Mouse (Mus musculus): ENCODE measurements around the gene Dnah14. TPM values are rescaled to one million over a fixed set of nuclear protein-coding genes. Genes with fewer than 3 reads are reported as not detected.

The Dnah14 gene
- polyA plus RNA-seq, 1 experiment = not detected

DNA sequence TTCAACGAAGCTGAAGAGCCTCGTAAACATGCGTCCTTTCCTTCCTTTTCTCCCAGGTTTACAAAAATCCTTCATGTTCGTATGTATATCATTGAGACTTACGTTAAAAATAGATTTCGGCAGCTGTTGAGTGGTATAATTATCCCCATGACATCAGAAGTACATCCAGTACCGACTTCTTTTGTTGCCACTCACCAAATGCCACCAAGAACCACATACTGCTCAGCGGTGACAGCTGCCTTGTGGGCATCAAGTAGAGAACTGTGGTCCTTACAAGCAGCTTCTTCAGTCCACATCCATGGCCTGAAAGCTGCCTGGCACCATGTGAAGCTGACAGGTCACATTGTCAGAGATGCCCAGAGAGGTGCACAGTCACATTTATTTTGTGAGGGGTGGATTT is 26.4 kb upstream of the Dnah14 start:
- WGBS = 68% methylated on average over 8 of the region's 8 CpGs
- TF ChIP-seq POLR2A (IDR thresholded peaks at IDR 0.05; ENCODE audit: insufficient read depth, low read depth, low read length) (no peak), CTCF (IDR thresholded peaks at IDR 0.05; ENCODE audit: insufficient read depth, low read depth, low read length) (no peak)
- Histone ChIP-seq H3K4me3 (ENCODE audit: insufficient read depth, low read depth, low read length) (no peak overlapping the region), H3K27ac (ENCODE audit: insufficient read depth, low read depth, low read length) (no peak overlapping the region), H3K4me1 (ENCODE audit: control insufficient read depth, insufficient read depth, low read length) (peaks cover 17% of the 10 kb centered on the region)

GRCm38 (mm10) chr1:181550826-181551225 is 25.5 kb upstream of the Dnah14 start:
- peaks cover 15% of the 10 kb centered on the region for H3K4me1 ChIP-seq (ENCODE audit: control insufficient read depth, insufficient read depth, low read length)
- WGBS = 75% methylated on average over 5 of the region's 5 CpGs
- TF ChIP-seq POLR2A (IDR thresholded peaks at IDR 0.05; ENCODE audit: insufficient read depth, low read depth, low read length) (no peak), CTCF (IDR thresholded peaks at IDR 0.05; ENCODE audit: insufficient read depth, low read depth, low read length) (no peak)
- no peak overlapping the region for H3K4me3 ChIP-seq (ENCODE audit: insufficient read depth, low read depth, low read length)
- H3K27ac ChIP-seq (ENCODE audit: insufficient read depth, low read depth, low read length) = no peak overlapping the region

GRCm38 (mm10) chr1:181552533-181553410 is 23.6 kb upstream of the Dnah14 start:
- no peak for TF ChIP-seq CTCF (IDR thresholded peaks at IDR 0.05; ENCODE audit: insufficient read depth, low read depth, low read length)
- no peak for TF ChIP-seq POLR2A (IDR thresholded peaks at IDR 0.05; ENCODE audit: insufficient read depth, low read depth, low read length)
- no peak overlapping the region for H3K27ac ChIP-seq (ENCODE audit: insufficient read depth, low read depth, low read length)
- WGBS = 26% methylated on average over 10 of the region's 10 CpGs
- peaks cover 15% of the 10 kb centered on the region for H3K4me1 ChIP-seq (ENCODE audit: control insufficient read depth, insufficient read depth, low read length)
- no peak overlapping the region for H3K4me3 ChIP-seq (ENCODE audit: insufficient read depth, low read depth, low read length)

DNA sequence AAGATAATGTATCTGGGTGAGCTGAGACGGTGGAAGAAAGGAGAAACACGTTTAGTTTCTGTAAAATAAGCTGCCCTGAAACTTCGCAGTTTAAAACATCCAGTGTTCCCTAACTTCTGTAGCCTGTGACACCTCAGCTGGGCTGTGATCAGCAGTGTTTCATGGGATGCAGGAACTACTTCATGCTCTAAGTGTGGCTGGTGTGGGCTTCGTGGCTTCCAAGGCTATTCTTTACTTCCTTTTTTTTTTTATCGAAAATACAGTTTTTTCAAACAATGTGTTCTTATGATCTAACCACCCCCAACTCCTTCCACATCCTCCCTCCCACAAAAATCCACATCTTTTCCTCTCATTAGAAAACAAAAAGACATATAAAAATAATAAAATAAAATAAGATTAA is 20.9 kb upstream of the Dnah14 start:
- Histone ChIP-seq H3K4me3 (ENCODE audit: insufficient read depth, low read depth, low read length) (no peak overlapping the region), H3K4me1 (ENCODE audit: control insufficient read depth, insufficient read depth, low read length) (peaks cover 15% of the 10 kb centered on the region), H3K27ac (ENCODE audit: insufficient read depth, low read depth, low read length) (no peak overlapping the region)
- TF ChIP-seq CTCF (IDR thresholded peaks at IDR 0.05; ENCODE audit: insufficient read depth, low read depth, low read length) (no peak), POLR2A (IDR thresholded peaks at IDR 0.05; ENCODE audit: insufficient read depth, low read depth, low read length) (no peak)
- 85% methylated on average over 5 of the region's 5 CpGs for WGBS

- no peak for TF ChIP-seq CTCF (IDR thresholded peaks at IDR 0.05; ENCODE audit: insufficient read depth, low read depth, low read length)
- TF ChIP-seq POLR2A (IDR thresholded peaks at IDR 0.05; ENCODE audit: insufficient read depth, low read depth, low read length) = no peak
- WGBS = 92% methylated on average over 10 of the region's 10 CpGs
- no peak overlapping the region for H3K27ac ChIP-seq (ENCODE audit: insufficient read depth, low read depth, low read length)
- no peak overlapping the region for H3K4me3 ChIP-seq (ENCODE audit: insufficient read depth, low read depth, low read length)
- no peaks in the 10 kb centered on the region for H3K4me1 ChIP-seq (ENCODE audit: control insufficient read depth, insufficient read depth, low read length)
Measured at GRCm38 (mm10) chr1:181559655-181560054, 16.7 kb upstream of the Dnah14 start.

- no peak overlapping the region for H3K4me3 ChIP-seq (ENCODE audit: insufficient read depth, low read depth, low read length)
- no peaks in the 10 kb centered on the region for H3K4me1 ChIP-seq (ENCODE audit: control insufficient read depth, insufficient read depth, low read length)
- WGBS = 95% methylated on average over 6 of the region's 6 CpGs
- no peak overlapping the region for H3K27ac ChIP-seq (ENCODE audit: insufficient read depth, low read depth, low read length)
- TF ChIP-seq CTCF (IDR thresholded peaks at IDR 0.05; ENCODE audit: insufficient read depth, low read depth, low read length) (no peak), POLR2A (IDR thresholded peaks at IDR 0.05; ENCODE audit: insufficient read depth, low read depth, low read length) (no peak)
Measured at GRCm38 (mm10) chr1:181560325-181560724, 16.0 kb upstream of the Dnah14 start.

DNA sequence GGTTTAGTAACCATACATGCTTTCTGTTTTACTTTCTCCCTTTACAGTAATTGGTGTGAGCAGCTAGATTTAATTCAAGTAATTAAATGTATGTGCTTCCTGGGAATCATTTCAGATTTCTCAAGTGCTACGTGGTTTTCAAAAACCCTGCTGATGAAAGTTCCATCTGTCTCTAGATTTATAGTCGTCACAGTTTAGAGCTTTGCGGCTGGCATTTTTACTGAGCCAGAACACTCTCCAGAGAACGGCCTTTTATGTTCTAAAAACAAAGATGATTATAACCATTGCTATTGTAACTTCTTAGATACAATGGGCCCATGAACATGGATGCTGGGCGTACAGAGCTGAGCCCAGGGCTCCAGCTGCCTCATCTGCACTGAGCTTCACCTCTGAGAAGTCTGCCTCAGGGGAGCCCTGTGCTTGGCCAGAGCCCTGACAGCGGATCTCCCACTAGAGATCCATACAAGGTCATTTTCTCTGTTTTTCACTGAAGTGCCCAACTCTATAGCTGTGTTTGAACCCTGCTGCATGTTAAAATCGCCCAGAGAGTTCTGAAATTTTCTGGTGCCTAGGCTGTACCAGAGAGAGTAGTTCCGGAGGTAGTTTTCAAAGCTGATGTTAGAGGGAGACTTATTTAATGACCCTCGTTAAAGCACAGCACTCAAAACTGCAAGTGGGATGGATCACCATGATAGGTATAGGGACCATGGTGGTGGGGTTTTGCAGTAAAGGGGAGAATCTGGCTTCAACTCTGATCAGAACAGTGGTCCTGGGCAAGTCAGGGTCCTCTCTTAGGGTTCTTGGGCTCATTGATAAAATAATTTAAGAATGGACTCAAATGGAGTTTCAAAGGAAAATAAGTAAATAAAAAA is 15.2 kb upstream of the Dnah14 start:
- no peak overlapping the region for H3K4me3 ChIP-seq (ENCODE audit: insufficient read depth, low read depth, low read length)
- no peaks in the 10 kb centered on the region for H3K4me1 ChIP-seq (ENCODE audit: control insufficient read depth, insufficient read depth, low read length)
- TF ChIP-seq POLR2A (IDR thresholded peaks at IDR 0.05; ENCODE audit: insufficient read depth, low read depth, low read length) (no peak), CTCF (IDR thresholded peaks at IDR 0.05; ENCODE audit: insufficient read depth, low read depth, low read length) (no peak)
- H3K27ac ChIP-seq (ENCODE audit: insufficient read depth, low read depth, low read length) = no peak overlapping the region
- WGBS = 80% methylated on average over 9 of the region's 9 CpGs

DNA sequence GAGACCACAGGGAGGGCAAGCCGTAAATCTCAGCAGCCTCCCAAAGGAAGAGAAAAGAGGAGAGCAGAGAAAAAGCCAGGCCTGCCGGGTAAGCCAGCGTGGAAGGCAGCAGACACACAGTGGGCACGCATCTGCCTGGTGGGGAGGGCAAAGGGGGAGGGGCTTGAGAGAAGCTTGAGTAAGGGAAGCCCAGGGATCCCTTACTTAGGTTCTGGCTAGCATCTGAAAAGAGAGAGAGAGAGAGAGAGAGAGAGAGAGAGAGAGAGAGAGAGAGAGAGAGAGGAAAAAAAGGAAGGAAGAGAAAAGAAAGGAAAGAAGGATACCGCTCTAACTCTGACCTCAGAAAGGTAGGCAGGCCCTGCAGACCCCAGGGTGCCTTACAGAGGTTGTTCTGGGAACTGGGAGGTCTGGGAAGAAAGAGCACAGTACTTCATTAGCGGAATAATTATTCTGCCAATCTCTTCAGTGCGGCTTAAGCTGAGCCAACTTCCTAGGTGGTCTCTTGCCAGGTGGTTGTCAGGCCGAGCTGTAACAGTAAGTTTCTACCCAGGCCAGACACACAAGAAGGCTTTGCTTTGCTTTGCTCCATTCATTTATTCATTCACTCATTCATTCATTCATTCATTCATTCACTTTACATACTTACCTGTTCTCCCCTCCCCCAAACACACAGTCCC is 14.5 kb upstream of the Dnah14 start:
- WGBS = 47% methylated on average over 8 of the region's 8 CpGs
- Histone ChIP-seq H3K4me1 (ENCODE audit: control insufficient read depth, insufficient read depth, low read length) (no peaks in the 10 kb centered on the region), H3K27ac (ENCODE audit: insufficient read depth, low read depth, low read length) (no peak overlapping the region)

More for the DNA sequence above, 14.5 kb upstream of the Dnah14 start:
- TF ChIP-seq CTCF (IDR thresholded peaks at IDR 0.05; ENCODE audit: insufficient read depth, low read depth, low read length) (no peak), POLR2A (IDR thresholded peaks at IDR 0.05; ENCODE audit: insufficient read depth, low read depth, low read length) (no peak)
- no peak overlapping the region for H3K4me3 ChIP-seq (ENCODE audit: insufficient read depth, low read depth, low read length)
